Mouse (Mus musculus) midbrain, embryonic 16.5 days (tissue): ENCODE measurements around the gene Itih1. TPM values are rescaled to one million over a fixed set of nuclear protein-coding genes. Genes with fewer than 3 reads are reported as not detected.

Experiments used
- ATAC-seq: fragments of 200-750 bp; cut with Nextera tagmentation; 2 replicates; pipeline ENCODE4 v1.8.0; 2017; ENCODE audit warnings: moderate TSS enrichment
- H3K27ac ChIP-seq: fragments of 300-500 bp; sonication (generic); 2 replicates; pipeline ENCODE4 v1.5.1; 2014; ENCODE audit warnings: mild to moderate bottlenecking, low read length, mixed read lengths
- H3K27me3 ChIP-seq: fragments of 300-500 bp; sonication (generic); 2 replicates; pipeline ENCODE4 v1.6.1; 2014; ENCODE audit warnings: low read depth, low read length, mixed read lengths; ENCODE audit not compliant: control insufficient read depth, insufficient read depth
- H3K36me3 ChIP-seq: fragments of 300-500 bp; sonication (generic); 2 replicates; pipeline ENCODE4 v1.6.1; 2014; ENCODE audit warnings: mild to moderate bottlenecking, low read length, moderate library complexity, mixed read lengths; ENCODE audit not compliant: control insufficient read depth, insufficient read depth
- H3K4me1 ChIP-seq: fragments of 300-500 bp; sonication (generic); 2 replicates; pipeline ENCODE4 v1.6.1; 2014; ENCODE audit warnings: mild to moderate bottlenecking, low read length, mixed read lengths; ENCODE audit not compliant: control insufficient read depth, insufficient read depth
- H3K4me2 ChIP-seq: fragments of 300-500 bp; sonication (generic); 2 replicates; pipeline ENCODE4 v1.6.1; 2014; ENCODE audit warnings: mild to moderate bottlenecking, low read length, mixed read lengths
- H3K4me3 ChIP-seq: fragments of 300-500 bp; sonication (generic); 2 replicates; pipeline ENCODE4 v1.5.1; 2014; ENCODE audit warnings: low read depth, mild to moderate bottlenecking, low read length, moderate library complexity, mixed read lengths
- H3K9ac ChIP-seq: fragments of 300-500 bp; sonication (generic); 2 replicates; pipeline ENCODE4 v1.6.1; 2014; ENCODE audit warnings: low read depth, low read length, mixed read lengths
- H3K9me3 ChIP-seq: fragments of 300-500 bp; sonication (generic); replicated peaks from 2 replicates; pipeline ENCODE4 v1.6.1; 2014; ENCODE audit warnings: mild to moderate bottlenecking, low read length, mixed read lengths; ENCODE audit not compliant: control insufficient read depth, poor library complexity, severe bottlenecking
- WGBS: fragments of 180-500 bp; shearing (Covaris S2); extraction: QIAGEN DNeasy Blood & Tissue Kit; methylation state at CpG from one replicate; pipeline ENCODE4 v1.1.7; 2014; 5-methylcytosine and 5-hydroxymethylcytosine counted together
- polyA plus RNA-seq: library from polyadenylated mRNA; unstranded; fragments of >200 nt; fragmentation: Nextera tagmentation; extraction: Ambion mirVana; gene quantifications from 2 replicates; pipeline ENCODE4 v1.2.1, GENCODE M21; 2015

The Itih1 gene
- polyA plus RNA-seq, 1 experiment from 2014 or later, result not detected

GRCm38 (mm10) chr14:30943860-30944674 lies 978 bp upstream of the Itih1 start:
- 69% methylated on average over 11 of the region's 11 CpGs for WGBS
- Histone ChIP-seq H3K27ac (no peak overlapping the region), H3K4me1 (no peaks in the 10 kb centered on the region), H3K4me2 (no peak overlapping the region), H3K4me3 (no peak overlapping the region), H3K9me3 (no peaks in the 10 kb centered on the region), H3K9ac (no peak overlapping the region), H3K36me3 (no peaks in the 10 kb centered on the region), H3K27me3 (no peaks in the 10 kb centered on the region; the same call in 1 of the 2 replicates)
- ATAC-seq, result no peak

GRCm38 (mm10) chr14:30942254-30942653 lies 835 bp downstream of the Itih1 start:
- H3K4me1 ChIP-seq, result no peaks in the 10 kb centered on the region
- ATAC-seq, result no peak
- 97% methylated on average over 4 of the region's 4 CpGs for WGBS
- no peaks in the 10 kb centered on the region; the same call in 1 of the 2 replicates for H3K27me3 ChIP-seq
- no peaks in the 10 kb centered on the region for H3K36me3 ChIP-seq
- no peak overlapping the region for H3K9ac ChIP-seq
- no peak overlapping the region for H3K4me2 ChIP-seq
- no peak overlapping the region for H3K4me3 ChIP-seq
- no peak overlapping the region for H3K27ac ChIP-seq
- H3K9me3 ChIP-seq, result no peaks in the 10 kb centered on the region

GRCm38 (mm10) chr14:30933351-30933750 lies 9.7 kb downstream of the Itih1 start:
- Histone ChIP-seq H3K36me3 (no peaks in the 10 kb centered on the region), H3K9me3 (no peaks in the 10 kb centered on the region), H3K9ac (no peak overlapping the region), H3K4me3 (no peak overlapping the region), H3K4me2 (no peak overlapping the region), H3K4me1 (no peaks in the 10 kb centered on the region), H3K27ac (no peak overlapping the region), H3K27me3 (no peaks in the 10 kb centered on the region)
- ATAC-seq, result no peak
- 85% methylated on average over 9 of the region's 9 CpGs for WGBS

- H3K27me3 ChIP-seq, result no peaks in the 10 kb centered on the region
- no peaks in the 10 kb centered on the region for H3K9me3 ChIP-seq
- no peak overlapping the region for H3K4me3 ChIP-seq
- no peak overlapping the region for H3K9ac ChIP-seq
- no peak overlapping the region for H3K4me2 ChIP-seq
- ATAC-seq, result no peak
- H3K27ac ChIP-seq, result no peak overlapping the region
- no peaks in the 10 kb centered on the region for H3K36me3 ChIP-seq
- 89% methylated on average over 4 of the region's 4 CpGs for WGBS
- H3K4me1 ChIP-seq, result no peaks in the 10 kb centered on the region
Observed at GRCm38 (mm10) chr14:30930386-30930785, 12.7 kb downstream of the Itih1 start.

GRCm38 (mm10) chr14:30925492-30925891 lies 17.6 kb downstream of the Itih1 start:
- H3K9ac ChIP-seq, result no peak overlapping the region
- no peak for ATAC-seq
- H3K4me1 ChIP-seq, result no peaks in the 10 kb centered on the region
- no peak overlapping the region for H3K4me3 ChIP-seq
- H3K27ac ChIP-seq, result no peak overlapping the region
- no peaks in the 10 kb centered on the region for H3K36me3 ChIP-seq
- no peak overlapping the region for H3K4me2 ChIP-seq
- 94% methylated on average over 3 of the region's 3 CpGs for WGBS
- no peaks in the 10 kb centered on the region for H3K27me3 ChIP-seq
- no peaks in the 10 kb centered on the region for H3K9me3 ChIP-seq

GRCm38 (mm10) chr14:30923375-30924105 lies 19.5 kb downstream of the Itih1 start, which contains the start of gene Itih3:
Itih3 (minus strand) TSS chr14:30923760.
- 0 out of 2 replicates have a peak, but pooled peaks have one; percentile 28 for ATAC-seq
- 73% methylated on average over 6 of the region's 6 CpGs for WGBS
- H3K9ac ChIP-seq, result no peak within 1 kb of the TSS
- H3K36me3 ChIP-seq, result no peaks in the 10 kb centered on the region
- no peak within 1 kb of the TSS for H3K4me2 ChIP-seq
- no peaks in the 10 kb centered on the region for H3K9me3 ChIP-seq
- no peaks in the 10 kb centered on the region for H3K4me1 ChIP-seq
- no peak within 1 kb of the TSS for H3K27ac ChIP-seq
- no peak within 1 kb of the TSS for H3K4me3 ChIP-seq
- H3K27me3 ChIP-seq, result no peaks in the 10 kb centered on the region

- H3K4me2 ChIP-seq, result no peak overlapping the region
- no peaks in the 10 kb centered on the region for H3K36me3 ChIP-seq
- H3K4me1 ChIP-seq, result no peaks in the 10 kb centered on the region
- no peak for ATAC-seq
- H3K27ac ChIP-seq, result no peak overlapping the region
- H3K27me3 ChIP-seq, result no peaks in the 10 kb centered on the region
- 44% methylated on average over 8 of the region's 8 CpGs for WGBS
- no peak overlapping the region for H3K9ac ChIP-seq
- H3K4me3 ChIP-seq, result no peak overlapping the region
- H3K9me3 ChIP-seq, result no peaks in the 10 kb centered on the region
Observed at GRCm38 (mm10) chr14:30922053-30922670, 20.9 kb downstream of the Itih1 start.

- WGBS, result 90% methylated on average over 1 of the region's 1 CpGs
Observed at GRCm38 (mm10) chr14:30916516-30916915, 26.6 kb downstream of the Itih1 start.

GRCm38 (mm10) chr14:30913404-30913803 lies 29.7 kb downstream of the Itih1 start:
- Histone ChIP-seq H3K4me1 (no peaks in the 10 kb centered on the region), H3K9me3 (no peaks in the 10 kb centered on the region), H3K36me3 (no peaks in the 10 kb centered on the region), H3K4me3 (no peak overlapping the region), H3K4me2 (no peak overlapping the region), H3K27ac (no peak overlapping the region), H3K9ac (no peak overlapping the region), H3K27me3 (no peaks in the 10 kb centered on the region)
- no peak for ATAC-seq
- WGBS, result 83% methylated on average over 5 of the region's 5 CpGs

More at GRCm38 (mm10) chr14:30916516-30916915, 26.6 kb downstream of the Itih1 start:
- Histone ChIP-seq H3K36me3 (no peaks in the 10 kb centered on the region), H3K4me3 (no peak overlapping the region), H3K4me1 (no peaks in the 10 kb centered on the region), H3K4me2 (no peak overlapping the region), H3K27me3 (no peaks in the 10 kb centered on the region), H3K9me3 (no peaks in the 10 kb centered on the region), H3K9ac (no peak overlapping the region), H3K27ac (no peak overlapping the region)
- no peak for ATAC-seq
